Mouse (Mus musculus) C2C12 (cell line): ENCODE results near the gene Nsrp1.

Experiments used
- CEBPB ChIP-seq: IDR thresholded peaks from one replicate; pipeline ENCODE4 v1.6.1; 2011; ENCODE audit warnings: low read depth, mild to moderate bottlenecking, control low read depth, moderate library complexity
- CTCF ChIP-seq: IDR thresholded peaks from one replicate; pipeline ENCODE4 v1.5.1; 2011; ENCODE audit not compliant: control insufficient read depth, insufficient read depth, insufficient read length
- FOSL1 ChIP-seq: IDR thresholded peaks from one replicate; pipeline ENCODE4 v1.8.0; 2011; ENCODE audit warnings: mild to moderate bottlenecking, low read length; ENCODE audit not compliant: poor library complexity, insufficient read depth, severe bottlenecking
- MAX ChIP-seq: IDR thresholded peaks from one replicate; pipeline ENCODE4 v1.6.1; 2011; ENCODE audit warnings: mild to moderate bottlenecking, control low read depth
- MYOD1 ChIP-seq: IDR thresholded peaks from one replicate; pipeline ENCODE4 v1.6.1; 2011; ENCODE audit warnings: low read depth; ENCODE audit not compliant: control insufficient read depth, insufficient read length
- MYOG ChIP-seq: IDR thresholded peaks from one replicate; pipeline ENCODE4 v1.6.1; 2011; ENCODE audit not compliant: control insufficient read depth, insufficient read length; ENCODE audit errors: extremely low read depth
- USF1 ChIP-seq: IDR thresholded peaks from one replicate; pipeline ENCODE4 v1.6.1; 2011; ENCODE audit warnings: low read depth, mild to moderate bottlenecking, control low read depth, moderate library complexity

GRCm38 (mm10) chr11:77009069-77010025 lies 68.9 kb downstream of the Nsrp1 start:
- TF ChIP-seq CTCF (no peak), FOSL1 (no peak), MAX (no peak), MYOG (no peak), MYOD1 (no peak), CEBPB (no peak), USF1 (no peak)
